Mouse (Mus musculus) megakaryocyte, embryonic 14.5 days (primary cell): ENCODE data around the gene Kat6b.

Source experiments
- FLI1 ChIP-seq: IDR thresholded peaks from 2 replicates; pipeline ENCODE4 v1.6.1; 2012; ENCODE audit warnings: low read length, inconsistent platforms, mixed read lengths
- GATA1 ChIP-seq: IDR thresholded peaks from 3 replicates; pipeline ENCODE4 v1.6.1; 2012; ENCODE audit warnings: mixed read lengths, low read length, inconsistent platforms, borderline replicate concordance

DNA sequence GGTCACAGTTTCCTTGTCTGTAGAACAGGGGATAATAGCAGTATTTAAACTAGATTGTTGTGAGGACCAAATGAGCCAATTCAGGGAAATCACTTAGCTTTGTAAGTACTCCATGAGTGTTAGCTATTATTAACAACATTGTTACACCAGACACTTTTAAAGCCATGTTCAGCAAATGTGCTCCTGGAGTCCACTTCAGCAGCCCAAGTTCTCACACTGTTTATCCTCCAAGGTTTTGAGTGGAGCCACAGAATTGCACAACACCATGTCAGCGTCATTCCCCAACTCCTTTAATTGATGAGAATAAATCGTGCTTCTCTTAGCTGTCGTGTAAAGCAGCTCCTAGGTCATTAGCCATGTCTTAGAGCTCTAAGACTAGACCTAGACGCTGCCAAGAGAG lies 8.9 kb downstream of the Kat6b start:
- no peak for TF ChIP-seq GATA1
- TF ChIP-seq FLI1: no peak
